Mouse (Mus musculus): Measurements from ENCODE around the gene Sptb.

Gene Sptb

GRCm38 (mm10) chr12:76645222-76646110, 64.9 kb downstream of the Sptb start:
- no peak for DNase-seq (ENCODE audit: low read depth, low spot score)
- Histone ChIP-seq H3K36me3 (ENCODE audit: control insufficient read depth, insufficient read depth, low read length, poor library complexity, severe bottlenecking) (no peaks in the 10 kb centered on the region), H3K27me3 (ENCODE audit: control insufficient read depth, insufficient read depth, low read length, poor library complexity, severe bottlenecking) (no peaks in the 10 kb centered on the region)

GRCm38 (mm10) chr12:76643679-76644078, 66.7 kb downstream of the Sptb start:
- Histone ChIP-seq H3K27me3 (ENCODE audit: control insufficient read depth, insufficient read depth, low read length, poor library complexity, severe bottlenecking) (no peaks in the 10 kb centered on the region), H3K36me3 (ENCODE audit: control insufficient read depth, insufficient read depth, low read length, poor library complexity, severe bottlenecking) (no peaks in the 10 kb centered on the region)
- DNase-seq (ENCODE audit: low read depth, low spot score) = no peak

GRCm38 (mm10) chr12:76642616-76643015, 67.7 kb downstream of the Sptb start:
- Histone ChIP-seq H3K36me3 (ENCODE audit: control insufficient read depth, insufficient read depth, low read length, poor library complexity, severe bottlenecking) (no peaks in the 10 kb centered on the region), H3K27me3 (ENCODE audit: control insufficient read depth, insufficient read depth, low read length, poor library complexity, severe bottlenecking) (no peaks in the 10 kb centered on the region)
- DNase-seq (ENCODE audit: low read depth, low spot score) = no peak

GRCm38 (mm10) chr12:76640620-76641019, 69.7 kb downstream of the Sptb start:
- Histone ChIP-seq H3K27me3 (ENCODE audit: control insufficient read depth, insufficient read depth, low read length, poor library complexity, severe bottlenecking) (no peaks in the 10 kb centered on the region), H3K36me3 (ENCODE audit: control insufficient read depth, insufficient read depth, low read length, poor library complexity, severe bottlenecking) (no peaks in the 10 kb centered on the region)
- DNase-seq (ENCODE audit: low read depth, low spot score) = no peak

- no peak for DNase-seq (ENCODE audit: low read depth, low spot score)
- H3K27me3 ChIP-seq (ENCODE audit: control insufficient read depth, insufficient read depth, low read length, poor library complexity, severe bottlenecking) = no peaks in the 10 kb centered on the region
- H3K36me3 ChIP-seq (ENCODE audit: control insufficient read depth, insufficient read depth, low read length, poor library complexity, severe bottlenecking) = no peaks in the 10 kb centered on the region
Observed at GRCm38 (mm10) chr12:76634899-76635693, 75.3 kb downstream of the Sptb start.

GRCm38 (mm10) chr12:76623374-76623773, 87.0 kb downstream of the Sptb start:
- no peak for DNase-seq (ENCODE audit: low read depth, low spot score)
- no peaks in the 10 kb centered on the region for H3K36me3 ChIP-seq (ENCODE audit: control insufficient read depth, insufficient read depth, low read length, poor library complexity, severe bottlenecking)
- H3K27me3 ChIP-seq (ENCODE audit: control insufficient read depth, insufficient read depth, low read length, poor library complexity, severe bottlenecking) = no peaks in the 10 kb centered on the region

- Histone ChIP-seq H3K36me3 (ENCODE audit: control insufficient read depth, insufficient read depth, low read length, poor library complexity, severe bottlenecking) (no peaks in the 10 kb centered on the region), H3K27me3 (ENCODE audit: control insufficient read depth, insufficient read depth, low read length, poor library complexity, severe bottlenecking) (no peaks in the 10 kb centered on the region)
- DNase-seq (ENCODE audit: low read depth, low spot score) = no peak
Observed at GRCm38 (mm10) chr12:76619847-76620246, 90.5 kb downstream of the Sptb start.

GRCm38 (mm10) chr12:76618175-76618574, 92.2 kb downstream of the Sptb start:
- no peaks in the 10 kb centered on the region for H3K36me3 ChIP-seq (ENCODE audit: control insufficient read depth, insufficient read depth, low read length, poor library complexity, severe bottlenecking)
- DNase-seq (ENCODE audit: low read depth, low spot score) = no peak
- no peaks in the 10 kb centered on the region for H3K27me3 ChIP-seq (ENCODE audit: control insufficient read depth, insufficient read depth, low read length, poor library complexity, severe bottlenecking)

GRCm38 (mm10) chr12:76615580-76615937, 94.8 kb downstream of the Sptb start:
- DNase-seq (ENCODE audit: low read depth, low spot score) = no peak
- H3K27me3 ChIP-seq (ENCODE audit: control insufficient read depth, insufficient read depth, low read length, poor library complexity, severe bottlenecking) = no peaks in the 10 kb centered on the region
- no peaks in the 10 kb centered on the region for H3K36me3 ChIP-seq (ENCODE audit: control insufficient read depth, insufficient read depth, low read length, poor library complexity, severe bottlenecking)

GRCm38 (mm10) chr12:76614868-76615579, 95.3 kb downstream of the Sptb start:
- Histone ChIP-seq H3K36me3 (ENCODE audit: control insufficient read depth, insufficient read depth, low read length, poor library complexity, severe bottlenecking) (no peaks in the 10 kb centered on the region), H3K27me3 (ENCODE audit: control insufficient read depth, insufficient read depth, low read length, poor library complexity, severe bottlenecking) (no peaks in the 10 kb centered on the region)
- no peak for DNase-seq (ENCODE audit: low read depth, low spot score)

- H3K27me3 ChIP-seq (ENCODE audit: control insufficient read depth, insufficient read depth, low read length, poor library complexity, severe bottlenecking) = no peaks in the 10 kb centered on the region
- no peak for DNase-seq (ENCODE audit: low read depth, low spot score)
- no peaks in the 10 kb centered on the region for H3K36me3 ChIP-seq (ENCODE audit: control insufficient read depth, insufficient read depth, low read length, poor library complexity, severe bottlenecking)
Observed at GRCm38 (mm10) chr12:76612621-76613020, 97.7 kb downstream of the Sptb start.

GRCm38 (mm10) chr12:76608997-76609565, 101.3 kb downstream of the Sptb start:
- no peak for DNase-seq (ENCODE audit: low read depth, low spot score)
- Histone ChIP-seq H3K36me3 (ENCODE audit: control insufficient read depth, insufficient read depth, low read length, poor library complexity, severe bottlenecking) (no peaks in the 10 kb centered on the region), H3K27me3 (ENCODE audit: control insufficient read depth, insufficient read depth, low read length, poor library complexity, severe bottlenecking) (no peaks in the 10 kb centered on the region; the same call in 1 of the 2 replicates)

- H3K36me3 ChIP-seq (ENCODE audit: control insufficient read depth, insufficient read depth, low read length, poor library complexity, severe bottlenecking) = no peaks in the 10 kb centered on the region
- no peak for DNase-seq (ENCODE audit: low read depth, low spot score)
- H3K27me3 ChIP-seq (ENCODE audit: control insufficient read depth, insufficient read depth, low read length, poor library complexity, severe bottlenecking) = no peaks in the 10 kb centered on the region; the same call in 1 of the 2 replicates
Observed at GRCm38 (mm10) chr12:76608241-76608640, 102.1 kb downstream of the Sptb start.

- no peaks in the 10 kb centered on the region; the same call in 1 of the 2 replicates for H3K27me3 ChIP-seq (ENCODE audit: control insufficient read depth, insufficient read depth, low read length, poor library complexity, severe bottlenecking)
- DNase-seq (ENCODE audit: low read depth, low spot score) = no peak
- H3K36me3 ChIP-seq (ENCODE audit: control insufficient read depth, insufficient read depth, low read length, poor library complexity, severe bottlenecking) = no peaks in the 10 kb centered on the region
Observed at GRCm38 (mm10) chr12:76605837-76606236, 104.5 kb downstream of the Sptb start.

Measured in splenic B cell, adult 2 months (primary cell).